Mouse (Mus musculus): ENCODE results near the gene Gabrg3. TPM values are rescaled to one million over a fixed set of nuclear protein-coding genes. Genes with fewer than 3 reads are reported as not detected.

The Gabrg3 gene
- polyA plus RNA-seq, 1 experiment: not detected

DNA sequence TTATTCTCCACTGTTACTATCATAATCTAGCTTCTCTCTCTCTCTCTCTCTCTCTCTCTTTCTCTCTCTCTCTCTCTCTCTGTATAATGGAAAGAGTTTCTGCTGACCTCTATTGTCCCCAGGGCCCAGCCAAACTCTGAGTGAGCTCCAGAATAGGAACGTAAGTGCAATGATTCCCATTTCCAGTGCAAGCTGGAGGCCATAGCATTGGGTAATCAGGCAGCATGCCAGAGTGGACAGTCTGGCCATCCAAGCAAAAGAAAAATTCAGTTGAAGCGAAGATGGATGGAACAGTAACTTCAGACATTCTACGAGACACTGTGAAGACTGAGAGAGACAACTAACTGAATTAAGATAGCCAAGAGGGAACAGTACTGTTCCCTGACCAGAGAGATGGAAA, 228.8 kb downstream of the Gabrg3 start:
- Histone ChIP-seq H3K4me3 (ENCODE audit: low read depth, low read length) (no peak overlapping the region), H3K27ac (ENCODE audit: insufficient read depth, low read length) (no peak overlapping the region), H3K27me3 (ENCODE audit: control insufficient read depth, insufficient read depth, low read length, poor library complexity, severe bottlenecking) (no peaks in the 10 kb centered on the region), H3K4me1 (ENCODE audit: control insufficient read depth, insufficient read depth, low read length) (no peaks in the 10 kb centered on the region), H3K9ac (ENCODE audit: low read depth, poor library complexity, severe bottlenecking) (no peak overlapping the region), H3K9me3 (replicated peaks; ENCODE audit: control insufficient read depth, insufficient read depth, low read length, poor library complexity, severe bottlenecking) (no peaks in the 10 kb centered on the region), H3K36me3 (ENCODE audit: control insufficient read depth, insufficient read depth, low read length, poor library complexity, severe bottlenecking) (no peaks in the 10 kb centered on the region)
- TF ChIP-seq POLR2A (IDR thresholded peaks at IDR 0.05; ENCODE audit: insufficient read depth, low read length): no peak
- TF ChIP-seq CTCF (IDR thresholded peaks at IDR 0.05; ENCODE audit: low read depth, low read length): no peak
- TF ChIP-seq EP300 (IDR thresholded peaks at IDR 0.05; ENCODE audit: insufficient read depth, low read depth, low read length): no peak

DNA sequence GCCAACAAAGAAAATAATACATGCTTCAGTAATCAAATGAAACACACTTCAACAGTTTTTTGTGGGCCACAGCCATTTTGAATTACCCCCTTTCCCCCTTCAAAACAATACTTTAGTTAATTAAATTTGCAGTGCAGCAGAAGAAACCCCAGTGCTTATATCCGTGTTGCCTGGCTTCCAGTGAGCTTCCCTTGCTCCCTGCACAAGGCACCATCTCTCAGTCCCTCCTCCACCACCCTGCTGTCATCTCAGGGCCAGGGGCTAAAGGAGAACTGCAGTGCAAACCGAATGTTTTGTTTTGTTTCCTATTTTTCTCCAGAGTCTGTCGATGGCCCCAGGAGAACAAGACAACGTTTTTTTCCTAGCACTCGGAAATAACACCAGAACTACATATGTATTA, 233.2 kb downstream of the Gabrg3 start:
- TF ChIP-seq CTCF (IDR thresholded peaks at IDR 0.05; ENCODE audit: low read depth, low read length): no peak
- TF ChIP-seq POLR2A (IDR thresholded peaks at IDR 0.05; ENCODE audit: insufficient read depth, low read length): no peak
- TF ChIP-seq EP300 (IDR thresholded peaks at IDR 0.05; ENCODE audit: insufficient read depth, low read depth, low read length): no peak
- no peaks in the 10 kb centered on the region for H3K36me3 ChIP-seq (ENCODE audit: control insufficient read depth, insufficient read depth, low read length, poor library complexity, severe bottlenecking)
- no peaks in the 10 kb centered on the region for H3K27me3 ChIP-seq (ENCODE audit: control insufficient read depth, insufficient read depth, low read length, poor library complexity, severe bottlenecking)
- H3K9ac ChIP-seq (ENCODE audit: low read depth, poor library complexity, severe bottlenecking): no peak overlapping the region
- no peaks in the 10 kb centered on the region for H3K9me3 ChIP-seq (replicated peaks; ENCODE audit: control insufficient read depth, insufficient read depth, low read length, poor library complexity, severe bottlenecking)
- H3K4me1 ChIP-seq (ENCODE audit: control insufficient read depth, insufficient read depth, low read length): no peaks in the 10 kb centered on the region
- H3K4me3 ChIP-seq (ENCODE audit: low read depth, low read length): no peak overlapping the region
- H3K27ac ChIP-seq (ENCODE audit: insufficient read depth, low read length): no peak overlapping the region

DNA sequence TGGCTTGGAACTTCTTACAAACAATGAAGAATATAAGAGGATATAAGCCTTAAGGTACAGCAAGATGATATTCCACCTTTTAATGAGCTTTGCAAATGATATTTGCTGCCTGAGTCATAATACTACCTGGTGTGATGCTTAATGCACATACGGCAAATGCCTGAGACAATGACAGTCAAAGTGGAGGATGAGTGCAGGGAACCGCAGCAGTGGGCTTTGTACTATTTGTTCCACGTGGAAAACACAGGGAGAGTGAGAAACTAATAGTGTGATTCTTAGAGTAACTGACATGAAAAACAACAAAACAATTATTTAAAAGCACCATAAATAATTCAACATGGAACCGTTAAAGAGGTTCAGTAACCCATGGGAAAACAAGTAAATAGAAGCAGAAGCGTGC, 236.2 kb downstream of the Gabrg3 start:
- no peaks in the 10 kb centered on the region for H3K9me3 ChIP-seq (replicated peaks; ENCODE audit: control insufficient read depth, insufficient read depth, low read length, poor library complexity, severe bottlenecking)
- H3K4me3 ChIP-seq (ENCODE audit: low read depth, low read length): no peak overlapping the region
- H3K27me3 ChIP-seq (ENCODE audit: control insufficient read depth, insufficient read depth, low read length, poor library complexity, severe bottlenecking): no peaks in the 10 kb centered on the region
- H3K9ac ChIP-seq (ENCODE audit: low read depth, poor library complexity, severe bottlenecking): no peak overlapping the region
- H3K4me1 ChIP-seq (ENCODE audit: control insufficient read depth, insufficient read depth, low read length): no peaks in the 10 kb centered on the region
- no peak overlapping the region for H3K27ac ChIP-seq (ENCODE audit: insufficient read depth, low read length)
- no peaks in the 10 kb centered on the region for H3K36me3 ChIP-seq (ENCODE audit: control insufficient read depth, insufficient read depth, low read length, poor library complexity, severe bottlenecking)
- TF ChIP-seq CTCF (IDR thresholded peaks at IDR 0.05; ENCODE audit: low read depth, low read length) (no peak), EP300 (IDR thresholded peaks at IDR 0.05; ENCODE audit: insufficient read depth, low read depth, low read length) (no peak), POLR2A (IDR thresholded peaks at IDR 0.05; ENCODE audit: insufficient read depth, low read length) (no peak)

DNA sequence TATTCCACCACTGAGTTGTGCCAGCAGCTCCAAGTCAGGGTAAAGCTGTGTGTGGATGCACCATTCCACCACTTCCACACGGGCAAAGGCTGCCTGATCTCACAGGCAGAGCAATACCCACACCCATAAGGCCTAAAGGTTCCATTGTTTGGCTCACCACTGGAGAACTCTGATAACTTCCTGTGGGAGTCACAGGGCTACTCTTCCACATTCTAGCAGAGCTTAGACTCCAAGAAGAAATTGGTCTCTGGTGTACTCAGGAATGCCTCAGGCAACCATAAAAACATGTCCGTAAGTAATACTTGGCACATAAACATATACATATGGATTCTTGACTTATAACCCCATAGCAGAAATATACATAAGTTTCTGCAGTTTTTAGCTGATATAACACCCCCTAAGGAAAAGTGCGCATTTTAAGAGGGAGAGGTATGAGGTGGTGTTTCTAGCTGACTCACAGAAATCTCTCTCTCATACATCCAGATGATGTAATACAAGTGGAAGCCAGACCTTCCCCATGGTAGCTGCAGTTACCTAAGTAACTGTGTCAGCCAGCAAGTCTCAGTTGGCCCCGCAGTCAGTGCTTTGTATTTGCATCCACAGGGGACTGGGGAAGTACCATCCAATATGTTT, 248.8 kb downstream of the Gabrg3 start:
- Histone ChIP-seq H3K9ac (ENCODE audit: low read depth, poor library complexity, severe bottlenecking) (no peak overlapping the region), H3K4me3 (ENCODE audit: low read depth, low read length) (no peak overlapping the region), H3K36me3 (ENCODE audit: control insufficient read depth, insufficient read depth, low read length, poor library complexity, severe bottlenecking) (no peaks in the 10 kb centered on the region), H3K4me1 (ENCODE audit: control insufficient read depth, insufficient read depth, low read length) (no peaks in the 10 kb centered on the region), H3K9me3 (replicated peaks; ENCODE audit: control insufficient read depth, insufficient read depth, low read length, poor library complexity, severe bottlenecking) (peaks cover 12% of the 10 kb centered on the region), H3K27me3 (ENCODE audit: control insufficient read depth, insufficient read depth, low read length, poor library complexity, severe bottlenecking) (no peaks in the 10 kb centered on the region), H3K27ac (ENCODE audit: insufficient read depth, low read length) (no peak overlapping the region)
- TF ChIP-seq POLR2A (IDR thresholded peaks at IDR 0.05; ENCODE audit: insufficient read depth, low read length) (no peak), CTCF (IDR thresholded peaks at IDR 0.05; ENCODE audit: low read depth, low read length) (no peak), EP300 (IDR thresholded peaks at IDR 0.05; ENCODE audit: insufficient read depth, low read depth, low read length) (no peak)

DNA sequence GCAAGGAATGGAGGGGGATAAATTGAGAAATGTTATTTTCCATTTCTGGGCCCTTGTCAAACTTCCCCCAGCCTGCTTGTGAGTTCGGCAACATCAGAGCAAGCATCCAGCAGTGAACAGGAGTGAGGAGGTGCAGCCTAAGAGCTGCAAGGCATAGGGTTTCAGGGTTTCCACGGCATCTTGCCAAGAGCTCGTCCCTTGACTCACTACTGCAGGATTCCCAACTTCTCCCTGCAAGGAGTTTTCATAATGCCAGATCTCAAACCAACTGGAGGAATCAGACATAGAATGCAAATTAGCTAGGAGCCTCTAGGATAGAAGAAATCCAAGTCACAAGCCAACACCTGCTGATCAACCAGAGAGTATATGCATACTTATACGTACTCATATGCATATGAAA, 254.0 kb downstream of the Gabrg3 start:
- H3K9me3 ChIP-seq (replicated peaks; ENCODE audit: control insufficient read depth, insufficient read depth, low read length, poor library complexity, severe bottlenecking): no peaks in the 10 kb centered on the region
- H3K4me3 ChIP-seq (ENCODE audit: low read depth, low read length): no peak overlapping the region
- H3K4me1 ChIP-seq (ENCODE audit: control insufficient read depth, insufficient read depth, low read length): no peaks in the 10 kb centered on the region
- no peaks in the 10 kb centered on the region for H3K27me3 ChIP-seq (ENCODE audit: control insufficient read depth, insufficient read depth, low read length, poor library complexity, severe bottlenecking)
- H3K36me3 ChIP-seq (ENCODE audit: control insufficient read depth, insufficient read depth, low read length, poor library complexity, severe bottlenecking): no peaks in the 10 kb centered on the region
- no peak for TF ChIP-seq CTCF (IDR thresholded peaks at IDR 0.05; ENCODE audit: low read depth, low read length)
- no peak for TF ChIP-seq POLR2A (IDR thresholded peaks at IDR 0.05; ENCODE audit: insufficient read depth, low read length)
- no peak for TF ChIP-seq EP300 (IDR thresholded peaks at IDR 0.05; ENCODE audit: insufficient read depth, low read depth, low read length)
- no peak overlapping the region for H3K9ac ChIP-seq (ENCODE audit: low read depth, poor library complexity, severe bottlenecking)
- no peak overlapping the region for H3K27ac ChIP-seq (ENCODE audit: insufficient read depth, low read length)

DNA sequence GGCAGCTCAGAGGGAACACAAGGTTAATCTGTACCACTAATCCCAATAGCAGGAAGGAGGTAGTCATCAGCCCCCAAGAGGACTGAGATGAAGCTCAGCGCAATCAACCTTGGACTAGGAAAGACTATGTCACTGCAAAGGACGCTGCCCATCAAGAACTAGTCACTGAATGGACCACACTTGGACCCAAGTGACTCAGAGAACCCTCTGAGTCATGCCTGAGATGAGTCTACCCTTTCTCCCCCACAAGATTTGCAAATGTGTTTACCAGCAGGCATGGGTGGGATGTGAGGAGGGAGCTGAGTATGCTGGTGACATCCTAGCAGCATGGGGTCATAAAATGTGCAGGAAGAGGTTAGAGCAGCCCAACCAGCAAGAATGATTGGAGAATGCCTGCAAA, 254.5 kb downstream of the Gabrg3 start:
- no peaks in the 10 kb centered on the region for H3K36me3 ChIP-seq (ENCODE audit: control insufficient read depth, insufficient read depth, low read length, poor library complexity, severe bottlenecking)
- no peak overlapping the region for H3K27ac ChIP-seq (ENCODE audit: insufficient read depth, low read length)
- no peak for TF ChIP-seq EP300 (IDR thresholded peaks at IDR 0.05; ENCODE audit: insufficient read depth, low read depth, low read length)
- TF ChIP-seq CTCF (IDR thresholded peaks at IDR 0.05; ENCODE audit: low read depth, low read length): no peak
- TF ChIP-seq POLR2A (IDR thresholded peaks at IDR 0.05; ENCODE audit: insufficient read depth, low read length): no peak
- H3K9me3 ChIP-seq (replicated peaks; ENCODE audit: control insufficient read depth, insufficient read depth, low read length, poor library complexity, severe bottlenecking): no peaks in the 10 kb centered on the region
- no peaks in the 10 kb centered on the region for H3K4me1 ChIP-seq (ENCODE audit: control insufficient read depth, insufficient read depth, low read length)
- H3K27me3 ChIP-seq (ENCODE audit: control insufficient read depth, insufficient read depth, low read length, poor library complexity, severe bottlenecking): no peaks in the 10 kb centered on the region
- no peak overlapping the region for H3K4me3 ChIP-seq (ENCODE audit: low read depth, low read length)
- H3K9ac ChIP-seq (ENCODE audit: low read depth, poor library complexity, severe bottlenecking): no peak overlapping the region
